In the genomic region with DNA sequence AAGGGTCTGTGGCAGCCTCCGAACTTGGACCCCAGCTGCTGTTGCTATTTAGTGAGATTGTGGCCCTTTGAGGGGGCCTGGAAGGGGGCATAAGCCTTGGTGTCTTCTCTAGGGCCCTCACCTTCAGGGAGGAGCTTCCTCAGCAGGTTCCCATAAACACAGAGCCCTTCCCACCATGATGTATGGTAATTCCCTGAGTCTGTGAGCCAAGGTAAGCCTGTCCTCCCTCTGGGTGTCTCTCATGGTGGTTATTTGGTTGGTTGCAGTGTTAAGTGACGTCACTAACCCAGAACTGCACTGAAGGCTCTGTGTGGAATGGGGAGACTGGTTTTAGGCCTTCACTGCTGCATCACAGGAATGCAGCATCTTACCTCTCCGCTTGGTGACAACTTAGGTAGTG, we compare ENCODE assay signal across 1 mouse cellular context.
TF ChIP-seq lines count a peak whose summit lies in the region.

No protein-coding gene starts in this region.

TF ChIP-seq in MEL, 35 proteins besides CTCF, POLR2A, EP300 and RAD21:
- TF ChIP-seq MAZ (IDR thresholded peaks at IDR 0.05; ENCODE audit: low read depth, low read length) (no peak), TCF12 (IDR thresholded peaks at IDR 0.05; ENCODE audit: low read depth, low read length) (no peak), SMC3 (IDR thresholded peaks at IDR 0.05; ENCODE audit: low read depth, low read length) (no peak), POLR2AphosphoS2 (IDR thresholded peaks at IDR 0.05; ENCODE audit: low read length) (no peak), BHLHE40 (IDR thresholded peaks at IDR 0.05; ENCODE audit: borderline replicate concordance, low read depth, low read length) (no peak), ZC3H11A (IDR thresholded peaks at IDR 0.05; ENCODE audit: low read depth, low read length) (no peak), TAL1 (IDR thresholded peaks at IDR 0.05; ENCODE audit: low read length) (no peak), MAFK (IDR thresholded peaks at IDR 0.05; ENCODE audit: borderline replicate concordance, low read depth, low read length) (no peak), MEF2A (IDR thresholded peaks at IDR 0.05; ENCODE audit: extremely low read depth, insufficient replicate concordance, low read depth, low read length, poor library complexity, severe bottlenecking) (no peak), ZMIZ1 (IDR thresholded peaks at IDR 0.05; ENCODE audit: low read depth, low read length) (no peak), POLR2AphosphoS5 (IDR thresholded peaks at IDR 0.05; ENCODE audit: borderline replicate concordance, low read depth, low read length) (no peak), MYC (IDR thresholded peaks at IDR 0.05; ENCODE audit: low read depth, low read length) (no peak), GABPA (IDR thresholded peaks at IDR 0.05; ENCODE audit: low read depth, low read length) (no peak), GATA1 (IDR thresholded peaks at IDR 0.05; ENCODE audit: low read depth, low read length) (no peak), ZKSCAN1 (IDR thresholded peaks at IDR 0.05; ENCODE audit: low read depth, low read length) (no peak), ZNF384 (IDR thresholded peaks at IDR 0.05; ENCODE audit: low read depth, low read length) (no peak), USF2 (IDR thresholded peaks at IDR 0.05; ENCODE audit: borderline replicate concordance in 1 of 2, insufficient read depth in 1 of 2, low read depth in 1 of 2, low read length in 2 of 2) (no peak), TBP (IDR thresholded peaks at IDR 0.05; ENCODE audit: low read depth, low read length) (no peak)
